Mouse (Mus musculus) midbrain, embryonic 15.5 days (tissue): ENCODE data around the gene Tm9sf3. TPM values are rescaled to one million over a fixed set of nuclear protein-coding genes. Genes with fewer than 3 reads are reported as not detected.

Source experiments
- ATAC-seq: fragments of 200-750 bp; cut with Nextera tagmentation; replicated peaks from 2 replicates; pipeline ENCODE4 v1.8.0; 2017; ENCODE audit warnings: moderate TSS enrichment
- H3K27ac ChIP-seq: fragments of 300-500 bp; sonication (generic); 2 replicates; pipeline ENCODE4 v1.5.1; 2015; ENCODE audit warnings: mild to moderate bottlenecking, inconsistent platforms
- H3K27me3 ChIP-seq: fragments of 300-500 bp; sonication (generic); replicated peaks from 2 replicates; pipeline ENCODE4 v1.6.1; 2015; ENCODE audit warnings: inconsistent platforms
- H3K36me3 ChIP-seq: fragments of 300-500 bp; sonication (generic); replicated peaks from 2 replicates; pipeline ENCODE4 v1.6.1; 2015; ENCODE audit warnings: inconsistent platforms
- H3K4me1 ChIP-seq: fragments of 300-500 bp; sonication (generic); 2 replicates; pipeline ENCODE4 v1.6.1; 2015; ENCODE audit warnings: inconsistent platforms
- H3K4me2 ChIP-seq: fragments of 300-500 bp; sonication (generic); 2 replicates; pipeline ENCODE4 v1.6.1; 2015; ENCODE audit warnings: inconsistent platforms, mild to moderate bottlenecking, moderate library complexity
- H3K4me3 ChIP-seq: fragments of 300-500 bp; sonication (generic); 2 replicates; pipeline ENCODE4 v1.5.1; 2015; ENCODE audit warnings: mild to moderate bottlenecking, inconsistent platforms
- H3K9ac ChIP-seq: fragments of 300-500 bp; sonication (generic); 2 replicates; pipeline ENCODE4 v1.6.1; 2015; ENCODE audit warnings: mild to moderate bottlenecking, inconsistent platforms
- H3K9me3 ChIP-seq: fragments of 300-500 bp; sonication (generic); 2 replicates; pipeline ENCODE4 v1.6.1; 2016; ENCODE audit warnings: inconsistent platforms
- WGBS: fragments of 180-500 bp; shearing (Covaris S2); methylation state at CpG from one replicate; pipeline ENCODE4 v1.1.7; 2015; ENCODE audit warnings: mixed read lengths; 5-methylcytosine and 5-hydroxymethylcytosine counted together
- polyA plus RNA-seq: library from polyadenylated mRNA; unstranded; fragments of >200 nt; fragmentation: Nextera tagmentation; extraction: Ambion mirVana; gene quantifications from 2 replicates; pipeline ENCODE4 v1.2.1, GENCODE M21; 2015

Tm9sf3 gene
- polyA plus RNA-seq, 1 experiment from 2014 or later = 87.8 TPM

DNA sequence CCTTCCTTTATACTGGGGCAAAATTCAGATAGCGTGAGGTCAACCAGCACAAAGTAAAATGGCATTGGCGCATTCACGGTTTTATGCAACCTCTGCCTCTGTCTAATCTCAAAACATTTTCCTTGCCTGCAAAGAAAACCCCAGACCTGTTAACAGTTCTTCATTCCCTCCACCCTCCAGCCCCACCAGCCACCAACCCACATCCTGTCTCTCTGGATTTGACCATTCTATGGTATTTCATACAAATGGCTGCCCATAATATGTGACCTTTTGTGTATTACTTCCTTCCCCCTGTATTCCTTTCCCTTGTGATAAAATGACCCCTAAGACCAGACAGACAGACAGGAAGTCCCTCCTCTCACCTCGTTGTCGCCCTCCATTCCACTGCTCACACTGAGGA lies 18.9 kb upstream of the Tm9sf3 start:
- no peak for ATAC-seq
- 83% methylated on average over 5 of the region's 5 CpGs for WGBS
- Histone ChIP-seq H3K9me3 (no peaks in the 10 kb centered on the region), H3K4me1 (peaks cover 8% of the 10 kb centered on the region; the same call in 1 of the 2 replicates), H3K27ac (no peak overlapping the region), H3K27me3 (no peaks in the 10 kb centered on the region), H3K36me3 (no peaks in the 10 kb centered on the region), H3K9ac (no peak overlapping the region), H3K4me3 (no peak overlapping the region), H3K4me2 (no peak overlapping the region)

DNA sequence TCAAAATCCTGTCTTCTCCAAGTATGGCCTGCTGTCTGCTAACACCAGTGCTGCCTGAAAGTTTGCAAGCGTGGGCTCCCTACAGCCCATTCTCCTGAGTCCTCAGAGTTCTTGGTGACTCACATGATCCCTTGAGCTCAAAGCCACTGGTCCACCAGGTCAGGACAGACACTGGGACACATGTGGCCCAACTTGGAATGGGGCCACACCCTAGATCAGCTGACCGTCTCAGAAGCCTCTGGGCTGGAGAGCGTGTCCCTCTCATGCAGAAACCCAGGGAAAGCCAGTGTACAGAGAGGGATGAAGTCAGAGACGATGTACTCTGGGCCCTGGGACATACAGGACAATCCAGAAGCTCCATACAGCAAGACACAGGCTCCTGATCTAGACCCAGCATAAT lies 18.4 kb upstream of the Tm9sf3 start:
- Histone ChIP-seq H3K27ac (no peak overlapping the region), H3K4me2 (no peak overlapping the region), H3K36me3 (no peaks in the 10 kb centered on the region), H3K27me3 (no peaks in the 10 kb centered on the region), H3K9ac (no peak overlapping the region), H3K4me3 (no peak overlapping the region), H3K4me1 (peaks cover 8% of the 10 kb centered on the region; the same call in 1 of the 2 replicates), H3K9me3 (no peaks in the 10 kb centered on the region)
- ATAC-seq = no peak
- 87% methylated on average over 4 of the region's 4 CpGs for WGBS

DNA sequence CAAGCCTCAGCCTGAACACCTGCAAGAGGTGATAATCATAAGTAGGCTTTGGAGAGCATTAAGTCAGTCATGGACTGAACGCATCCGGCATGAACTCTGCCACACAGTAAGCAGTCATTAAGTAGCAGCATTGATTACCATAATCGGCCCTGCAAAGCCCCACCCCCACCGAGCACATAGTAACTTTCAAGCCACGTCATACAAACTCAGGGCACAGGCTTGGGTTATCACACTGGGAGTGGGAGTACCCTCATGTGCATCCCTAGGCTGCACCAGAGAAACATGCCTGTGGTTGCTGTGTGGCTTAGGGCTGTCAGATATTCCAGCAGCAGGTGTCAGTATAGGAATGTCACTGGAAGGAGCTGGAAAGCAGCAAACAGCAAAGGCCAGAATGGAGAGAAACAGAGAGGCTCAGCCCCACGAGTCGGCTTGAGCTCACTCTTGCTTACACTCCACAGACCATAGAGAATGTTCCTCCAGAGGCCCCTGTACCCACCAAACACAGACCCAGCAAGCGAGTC lies 16.0 kb upstream of the Tm9sf3 start:
- Histone ChIP-seq H3K4me1 (peaks cover 8% of the 10 kb centered on the region; the same call in 1 of the 2 replicates), H3K4me3 (no peak overlapping the region), H3K27ac (no peak overlapping the region), H3K4me2 (no peak overlapping the region), H3K27me3 (no peaks in the 10 kb centered on the region), H3K36me3 (no peaks in the 10 kb centered on the region), H3K9me3 (no peaks in the 10 kb centered on the region), H3K9ac (no peak overlapping the region)
- 61% methylated on average over 8 of the region's 8 CpGs for WGBS
- no peak for ATAC-seq

DNA sequence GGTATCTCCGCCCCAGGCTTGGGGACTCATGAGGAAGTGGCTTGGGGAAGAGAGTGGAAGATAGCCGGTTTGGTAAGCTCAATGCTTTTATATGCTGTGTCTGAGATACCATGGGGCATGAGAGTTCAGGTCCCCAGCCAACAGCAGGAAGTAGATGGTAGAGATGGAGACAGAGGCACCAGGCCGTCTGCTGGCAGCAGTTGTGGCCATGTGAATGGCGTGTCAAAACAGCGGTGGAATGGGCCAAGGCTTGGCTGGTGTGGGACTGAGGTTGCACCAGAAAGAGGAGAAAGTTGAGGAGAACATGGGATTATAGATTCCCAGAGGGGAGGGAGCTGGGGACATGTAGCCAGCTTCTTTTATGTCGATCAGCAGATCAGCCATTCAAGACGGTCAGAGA lies 14.8 kb upstream of the Tm9sf3 start:
- WGBS = 82% methylated on average over 7 of the region's 7 CpGs
- no peaks in the 10 kb centered on the region for H3K9me3 ChIP-seq
- no peak overlapping the region for H3K27ac ChIP-seq
- no peaks in the 10 kb centered on the region for H3K36me3 ChIP-seq
- ATAC-seq = no peak
- no peak overlapping the region for H3K9ac ChIP-seq
- no peaks in the 10 kb centered on the region for H3K27me3 ChIP-seq
- 0 out of 2 replicates have a peak, but pooled peaks cover 3% of the 10 kb centered on the region for H3K4me1 ChIP-seq
- H3K4me2 ChIP-seq = no peak overlapping the region
- H3K4me3 ChIP-seq = no peak overlapping the region

DNA sequence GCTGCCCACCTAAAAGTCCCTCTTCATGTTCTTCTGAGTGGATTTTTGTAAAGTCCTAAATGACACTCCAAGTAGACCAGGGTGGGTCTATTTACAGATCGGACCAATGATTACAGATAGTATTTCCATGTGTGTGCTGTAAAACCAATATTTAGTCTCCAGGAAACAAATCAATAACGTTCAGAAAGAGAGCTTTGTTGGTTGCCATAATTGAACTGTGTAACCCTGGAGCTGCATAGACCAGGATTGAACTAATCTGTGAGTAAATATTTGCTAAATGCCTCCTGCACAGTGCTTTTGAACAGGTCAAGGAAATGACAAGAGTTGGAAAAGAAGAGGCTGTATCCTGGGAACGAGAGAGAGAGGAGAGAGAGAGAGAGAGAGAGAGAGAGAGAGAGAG lies 11.8 kb upstream of the Tm9sf3 start:
- WGBS = 53% methylated on average over 3 of the region's 3 CpGs
- Histone ChIP-seq H3K4me3 (no peak overlapping the region), H3K4me2 (no peak overlapping the region), H3K4me1 (no peaks in the 10 kb centered on the region), H3K36me3 (no peaks in the 10 kb centered on the region), H3K27ac (no peak overlapping the region), H3K27me3 (no peaks in the 10 kb centered on the region), H3K9ac (no peak overlapping the region), H3K9me3 (no peaks in the 10 kb centered on the region)
- no peak for ATAC-seq

DNA sequence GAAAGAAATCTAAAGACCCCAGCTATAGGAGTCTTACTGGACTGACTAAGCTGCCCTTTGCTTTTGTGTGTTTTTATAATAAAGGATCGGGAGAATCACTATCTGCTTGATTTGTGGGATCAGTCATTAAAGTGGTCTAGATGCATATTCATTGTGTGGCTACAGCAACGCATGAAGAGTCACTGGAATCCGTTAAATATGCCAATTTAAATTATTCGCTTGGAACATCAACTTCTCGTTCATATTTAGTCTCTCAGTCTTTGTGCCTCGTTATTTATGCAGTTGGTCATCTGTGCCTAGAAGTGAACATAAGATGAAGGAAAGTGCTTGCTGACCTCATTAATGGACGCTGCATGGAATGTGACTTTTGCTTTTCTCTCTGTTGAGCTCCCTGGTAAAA lies 7.1 kb upstream of the Tm9sf3 start:
- WGBS = 63% methylated on average over 7 of the region's 7 CpGs

DNA sequence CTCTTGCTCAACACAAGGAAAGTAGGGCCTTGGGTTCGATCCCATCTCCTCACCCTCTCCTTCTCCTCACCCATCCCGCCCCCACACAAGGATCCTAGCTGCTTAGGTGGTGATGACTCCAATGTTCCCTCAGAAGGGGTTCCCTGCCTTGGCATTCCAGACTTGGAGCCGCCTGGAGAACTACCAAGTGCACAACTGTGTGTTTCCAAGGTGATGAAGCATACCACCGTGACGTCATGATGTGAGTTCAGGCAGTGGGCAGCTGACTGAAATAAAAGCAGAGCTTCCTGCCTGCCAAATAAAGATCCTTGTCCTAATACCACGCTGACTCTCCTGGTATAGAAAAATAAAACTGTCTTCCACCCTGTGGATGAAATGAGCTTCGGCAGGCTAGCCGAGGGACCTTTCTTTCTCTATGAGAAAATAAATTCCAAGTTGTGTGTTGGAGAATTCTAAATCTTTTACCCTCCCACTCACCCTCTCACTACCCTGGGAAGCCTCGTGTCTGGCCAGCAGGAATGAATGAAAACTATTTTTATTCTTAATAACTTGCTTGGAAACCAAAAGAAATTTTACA lies 6.4 kb upstream of the Tm9sf3 start:
- H3K4me2 ChIP-seq = no peak overlapping the region
- H3K9me3 ChIP-seq = no peaks in the 10 kb centered on the region
- no peaks in the 10 kb centered on the region for H3K27me3 ChIP-seq
- no peak overlapping the region for H3K4me3 ChIP-seq
- no peaks in the 10 kb centered on the region for H3K36me3 ChIP-seq
- no peak for ATAC-seq
- no peak overlapping the region for H3K27ac ChIP-seq
- H3K4me1 ChIP-seq = no peaks in the 10 kb centered on the region
- 54% methylated on average over 9 of the region's 9 CpGs for WGBS
- no peak overlapping the region for H3K9ac ChIP-seq

More for the DNA sequence above, 7.1 kb upstream of the Tm9sf3 start:
- H3K27ac ChIP-seq = no peak overlapping the region
- H3K4me3 ChIP-seq = no peak overlapping the region
- no peak overlapping the region for H3K4me2 ChIP-seq
- no peaks in the 10 kb centered on the region for H3K4me1 ChIP-seq
- no peak overlapping the region for H3K9ac ChIP-seq
- no peaks in the 10 kb centered on the region for H3K9me3 ChIP-seq
- no peaks in the 10 kb centered on the region for H3K27me3 ChIP-seq
- ATAC-seq = no peak
- H3K36me3 ChIP-seq = no peaks in the 10 kb centered on the region

DNA sequence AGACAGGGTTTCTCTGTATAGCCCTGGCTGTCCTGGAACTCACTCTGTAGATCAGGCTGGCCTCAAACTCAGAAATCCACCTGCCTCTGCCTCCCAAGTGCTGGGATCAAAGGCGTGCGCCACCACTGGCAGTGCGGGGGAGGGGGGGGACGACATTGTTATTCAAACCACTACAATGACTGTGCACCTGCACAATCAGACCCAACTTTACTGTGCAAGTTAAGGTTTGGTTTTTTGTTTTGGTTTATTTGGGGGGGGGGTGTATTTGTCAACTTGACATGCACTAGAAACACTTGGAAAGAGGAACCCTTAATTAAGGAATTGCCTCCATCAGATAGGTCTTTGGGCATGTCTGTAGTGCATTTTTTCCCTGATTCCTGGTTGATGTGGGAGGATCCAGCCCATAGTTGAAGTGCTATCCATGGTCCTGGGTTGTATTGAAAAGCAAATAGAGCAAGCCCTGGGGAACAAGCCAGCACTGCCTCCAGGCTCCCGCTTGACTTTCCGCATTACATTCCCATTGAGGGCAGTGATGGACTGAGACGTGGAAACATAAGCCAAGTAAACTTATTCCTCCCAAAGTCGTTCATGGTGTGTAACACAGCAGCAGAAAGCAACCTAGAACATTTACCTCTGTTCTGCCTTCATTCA lies 2.6 kb upstream of the Tm9sf3 start:
- H3K27me3 ChIP-seq = no peaks in the 10 kb centered on the region
- H3K4me1 ChIP-seq = peaks cover 22% of the 10 kb centered on the region
- H3K36me3 ChIP-seq = no peaks in the 10 kb centered on the region
- no peak overlapping the region for H3K9ac ChIP-seq
- H3K4me3 ChIP-seq = no peak overlapping the region
- H3K4me2 ChIP-seq = no peak overlapping the region
- ATAC-seq = no peak
- no peaks in the 10 kb centered on the region for H3K9me3 ChIP-seq
- no peak overlapping the region for H3K27ac ChIP-seq
- WGBS = 62% methylated on average over 8 of the region's 8 CpGs

DNA sequence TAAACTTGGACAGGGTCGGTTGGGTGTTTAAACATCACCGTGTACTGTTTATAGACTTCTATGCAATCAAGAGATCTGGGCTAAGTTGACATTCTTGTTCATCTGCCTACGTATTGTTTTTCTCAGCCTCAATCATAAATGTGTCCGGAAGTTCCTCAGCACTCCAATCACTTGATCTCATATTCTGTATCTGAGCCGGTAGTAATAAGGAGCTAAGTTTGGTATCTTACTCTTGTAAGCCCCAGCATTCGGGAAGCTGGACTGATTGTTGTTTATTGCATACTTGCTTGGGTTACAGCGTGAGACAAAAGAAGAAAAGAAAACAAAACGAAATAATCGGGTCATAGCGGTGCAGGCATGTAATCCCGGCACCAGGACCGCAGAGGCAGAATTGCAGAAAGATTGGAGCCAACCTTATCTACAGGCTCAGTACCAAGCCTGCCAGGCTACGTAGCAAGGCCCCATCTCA lies 568 bp upstream of the Tm9sf3 start:
- Histone ChIP-seq H3K27ac (peak overlapping the region; percentile 93), H3K4me3 (peak overlapping the region; percentile 87), H3K27me3 (no peaks in the 10 kb centered on the region), H3K4me2 (peak overlapping the region; percentile 67), H3K4me1 (peaks cover 40% of the 10 kb centered on the region), H3K9ac (peak overlapping the region; percentile 65), H3K36me3 (no peaks in the 10 kb centered on the region), H3K9me3 (no peaks in the 10 kb centered on the region)
- WGBS = 40% methylated on average over 13 of the region's 13 CpGs
- peak; percentile 8; the same call in 1 of the 2 replicates for ATAC-seq

DNA sequence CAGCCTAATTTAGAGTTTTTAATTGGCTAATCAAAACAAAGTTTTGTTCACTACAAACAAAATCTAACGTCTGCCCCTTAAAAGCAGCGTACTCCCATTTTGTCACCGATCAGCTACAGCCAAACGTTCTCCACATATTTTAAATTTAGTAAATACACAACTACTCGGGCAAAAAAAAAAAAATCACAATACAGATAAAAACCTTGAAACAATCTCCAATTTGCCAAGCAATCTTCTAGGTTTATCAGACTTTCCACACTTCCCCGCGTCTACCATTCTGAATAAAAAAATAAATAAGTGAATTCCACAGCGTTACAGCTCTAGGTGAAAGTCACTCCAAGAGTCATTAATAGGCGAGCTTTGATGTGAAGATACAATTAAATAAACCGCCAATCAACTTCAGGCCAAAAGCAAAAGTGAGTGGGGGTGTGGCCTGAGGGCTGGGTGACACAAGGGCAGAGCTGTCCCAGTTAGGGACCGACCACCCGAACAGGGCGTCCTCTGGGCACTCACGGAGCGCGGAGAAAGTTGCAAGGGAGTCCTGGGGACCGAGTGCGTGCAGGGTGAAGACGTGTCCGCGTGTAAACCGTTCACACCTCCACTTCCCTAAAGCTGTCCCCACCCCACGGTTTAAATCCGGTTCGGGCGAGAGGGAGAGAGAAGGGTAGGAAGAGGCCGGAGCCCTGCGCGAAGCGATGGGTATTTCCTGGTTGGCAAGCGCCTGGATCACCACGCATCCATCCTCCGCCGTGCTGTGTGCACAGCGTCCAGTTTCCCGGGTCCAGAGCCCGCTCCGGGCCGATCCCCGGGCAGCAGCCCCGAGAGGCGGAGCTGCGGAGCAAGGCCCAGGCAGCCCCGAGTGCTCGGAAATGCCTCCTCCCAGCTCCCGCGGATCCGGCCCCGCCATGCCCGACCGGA lies 826 bp downstream of the Tm9sf3 start:
- Histone ChIP-seq H3K27ac (peak overlapping the region; percentile 93), H3K36me3 (no peaks in the 10 kb centered on the region), H3K9me3 (no peaks in the 10 kb centered on the region), H3K9ac (peak overlapping the region; percentile 65), H3K4me1 (peaks cover 44% of the 10 kb centered on the region), H3K4me2 (peak overlapping the region; percentile 67), H3K4me3 (peak overlapping the region; percentile 87), H3K27me3 (no peaks in the 10 kb centered on the region)
- 5% methylated on average over 51 of the region's 51 CpGs for WGBS
- peak; percentile 90 for ATAC-seq

DNA sequence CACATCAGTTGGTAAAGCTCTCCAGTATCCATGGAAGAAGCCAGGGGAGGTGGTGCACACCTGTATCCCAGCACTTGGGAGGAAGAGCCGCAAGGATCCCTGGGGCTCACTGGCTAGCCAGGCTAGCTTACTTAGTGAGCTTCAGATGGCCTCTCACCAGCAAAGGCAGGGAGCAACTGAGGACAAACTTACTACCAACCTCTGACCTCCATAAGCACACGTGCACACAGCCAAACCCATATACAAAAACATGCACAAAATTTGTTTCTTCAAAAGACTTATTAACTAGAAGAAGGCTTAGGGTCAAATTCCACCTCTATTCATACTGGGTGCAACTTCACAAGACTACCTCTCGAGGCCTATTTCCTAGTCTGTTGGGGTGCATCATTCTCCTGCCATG lies 3.1 kb downstream of the Tm9sf3 start:
- WGBS = 89% methylated on average over 3 of the region's 3 CpGs
- H3K4me3 ChIP-seq = no peak overlapping the region
- H3K4me2 ChIP-seq = no peak overlapping the region
- H3K27ac ChIP-seq = no peak overlapping the region
- H3K36me3 ChIP-seq = no peaks in the 10 kb centered on the region
- H3K4me1 ChIP-seq = peaks cover 44% of the 10 kb centered on the region
- H3K9me3 ChIP-seq = no peaks in the 10 kb centered on the region
- no peak overlapping the region for H3K9ac ChIP-seq
- no peaks in the 10 kb centered on the region for H3K27me3 ChIP-seq
- ATAC-seq = no peak

DNA sequence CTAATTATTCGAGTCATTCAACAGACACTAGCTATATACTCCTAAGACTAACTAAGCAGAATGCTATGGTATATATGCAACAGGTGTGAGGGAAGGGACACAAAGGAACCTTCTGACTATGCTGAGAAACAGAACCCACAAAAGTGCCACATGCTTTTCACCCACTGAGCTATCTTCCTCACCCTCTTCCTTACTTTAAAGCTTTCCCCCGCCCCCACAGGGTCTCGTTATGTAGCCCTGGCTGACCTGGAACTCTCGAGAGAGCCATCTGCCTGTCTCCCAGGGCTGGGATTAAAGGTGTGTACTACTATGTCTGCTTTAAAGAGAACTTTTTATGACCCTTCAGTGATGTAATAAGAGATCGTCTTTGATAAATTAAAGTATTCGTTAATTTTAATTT lies 4.5 kb downstream of the Tm9sf3 start:
- no peak overlapping the region for H3K27ac ChIP-seq
- no peak overlapping the region for H3K4me2 ChIP-seq
- H3K4me1 ChIP-seq = peaks cover 35% of the 10 kb centered on the region
- H3K4me3 ChIP-seq = no peak overlapping the region
- no peak overlapping the region for H3K9ac ChIP-seq
- H3K9me3 ChIP-seq = no peaks in the 10 kb centered on the region
- no peaks in the 10 kb centered on the region for H3K36me3 ChIP-seq
- WGBS = 85% methylated on average over 6 of the region's 6 CpGs
- H3K27me3 ChIP-seq = no peaks in the 10 kb centered on the region
- no peak for ATAC-seq
